Mouse (Mus musculus): ENCODE data around the gene Lix1. TPM values are rescaled to one million over a fixed set of nuclear protein-coding genes. Genes with fewer than 3 reads are reported as not detected.
A peak's percentile ranks its signal among the peaks of the same experiment; 100 is the strongest.

Lix1 gene
- polyA plus RNA-seq, 1 experiment from 2014 or later, result 18.7 TPM

DNA sequence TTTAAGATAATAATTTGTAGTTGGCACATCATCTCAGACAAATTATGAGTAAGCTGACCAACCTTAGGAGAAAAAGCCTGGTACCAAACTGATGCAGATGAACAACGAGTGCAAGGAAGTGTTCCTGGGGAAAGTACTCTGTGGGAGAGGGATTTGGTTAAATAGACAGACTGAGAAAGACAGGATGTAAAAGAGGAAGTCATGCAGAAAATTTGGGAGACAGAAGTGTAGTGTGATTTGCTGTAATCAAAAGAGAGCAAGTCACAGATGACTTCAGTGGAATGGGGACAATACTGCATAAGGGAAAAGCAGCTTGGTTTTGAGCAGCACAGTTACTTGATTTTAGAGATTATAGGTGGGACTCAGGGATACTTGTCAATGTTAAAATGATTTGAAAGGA, 5.6 kb upstream of the Lix1 start:
- Histone ChIP-seq H3K4me1 (no peaks in the 10 kb centered on the region), H3K4me3 (replicated peaks) (no peak overlapping the region), H3K36me3 (peaks cover 3% of the 10 kb centered on the region; the same call in 1 of the 2 replicates), H3K27me3 (replicated peaks) (no peaks in the 10 kb centered on the region), H3K9ac (replicated peaks) (no peak overlapping the region), H3K9me3 (replicated peaks) (no peaks in the 10 kb centered on the region), H3K4me2 (no peak overlapping the region), H3K27ac (replicated peaks) (no peak overlapping the region)
- no peak for ATAC-seq (ENCODE audit: low FRiP score)
- WGBS, result 14% methylated on average over 1 of the region's 1 CpGs

DNA sequence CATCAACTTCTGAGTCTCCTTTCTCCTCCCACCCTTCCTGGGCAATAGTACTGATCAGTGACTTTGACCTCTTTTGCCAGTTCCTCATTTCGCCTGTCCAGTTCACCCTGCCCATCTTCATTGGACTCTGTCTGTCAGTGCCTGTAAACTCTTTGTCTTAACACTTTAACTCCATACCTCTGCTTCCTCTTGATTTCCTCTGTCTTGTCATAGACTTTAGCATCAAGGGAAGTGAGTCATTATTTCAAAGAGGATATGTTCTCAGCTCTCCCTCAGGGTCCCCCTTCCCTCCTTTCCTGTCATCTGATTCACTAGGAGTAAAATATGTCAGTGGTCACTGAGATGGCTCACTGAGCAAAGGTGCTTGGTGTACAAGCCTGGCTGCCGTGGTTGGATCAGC, 3.8 kb upstream of the Lix1 start:
- H3K4me2 ChIP-seq, result no peak overlapping the region
- 84% methylated on average over 2 of the region's 2 CpGs for WGBS
- ATAC-seq (ENCODE audit: low FRiP score), result no peak
- H3K36me3 ChIP-seq, result peaks cover 3% of the 10 kb centered on the region; the same call in 1 of the 2 replicates
- H3K4me1 ChIP-seq, result peaks cover 6% of the 10 kb centered on the region
- H3K27me3 ChIP-seq (replicated peaks), result no peaks in the 10 kb centered on the region
- no peak overlapping the region for H3K4me3 ChIP-seq (replicated peaks)
- no peak overlapping the region for H3K27ac ChIP-seq (replicated peaks)
- no peak overlapping the region for H3K9ac ChIP-seq (replicated peaks)
- H3K9me3 ChIP-seq (replicated peaks), result no peaks in the 10 kb centered on the region

DNA sequence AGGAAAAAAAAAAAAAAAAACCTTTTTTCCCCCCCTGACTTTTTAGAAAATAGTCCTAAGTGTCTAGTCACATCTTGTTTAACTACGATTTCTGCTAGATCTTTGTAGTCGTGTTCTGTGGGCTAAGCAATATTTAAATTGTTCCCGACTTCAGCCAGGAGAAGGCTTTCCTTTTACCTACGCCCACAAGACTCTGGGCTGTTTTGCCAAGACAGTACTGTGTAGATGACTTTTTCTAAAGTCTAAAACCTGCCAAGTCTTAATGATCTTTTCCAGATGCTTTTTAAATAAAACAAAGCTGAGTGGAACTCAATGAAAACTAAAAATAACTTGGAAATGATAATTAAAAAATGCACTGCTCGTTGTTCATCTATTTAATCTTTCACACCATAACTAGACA, 566 bp downstream of the Lix1 start:
- Histone ChIP-seq H3K27ac (replicated peaks) (peak overlapping the region; percentile 15), H3K4me2 (peak overlapping the region; percentile 43), H3K27me3 (replicated peaks) (no peaks in the 10 kb centered on the region), H3K4me3 (replicated peaks) (peak overlapping the region; percentile 24), H3K9me3 (replicated peaks) (no peaks in the 10 kb centered on the region), H3K4me1 (peaks cover 12% of the 10 kb centered on the region), H3K36me3 (no peaks in the 10 kb centered on the region), H3K9ac (replicated peaks) (no peak overlapping the region)
- ATAC-seq (ENCODE audit: low FRiP score), result 0 out of 2 replicates have a peak, but pooled peaks have one; percentile 43
- 24% methylated on average over 5 of the region's 5 CpGs for WGBS

DNA sequence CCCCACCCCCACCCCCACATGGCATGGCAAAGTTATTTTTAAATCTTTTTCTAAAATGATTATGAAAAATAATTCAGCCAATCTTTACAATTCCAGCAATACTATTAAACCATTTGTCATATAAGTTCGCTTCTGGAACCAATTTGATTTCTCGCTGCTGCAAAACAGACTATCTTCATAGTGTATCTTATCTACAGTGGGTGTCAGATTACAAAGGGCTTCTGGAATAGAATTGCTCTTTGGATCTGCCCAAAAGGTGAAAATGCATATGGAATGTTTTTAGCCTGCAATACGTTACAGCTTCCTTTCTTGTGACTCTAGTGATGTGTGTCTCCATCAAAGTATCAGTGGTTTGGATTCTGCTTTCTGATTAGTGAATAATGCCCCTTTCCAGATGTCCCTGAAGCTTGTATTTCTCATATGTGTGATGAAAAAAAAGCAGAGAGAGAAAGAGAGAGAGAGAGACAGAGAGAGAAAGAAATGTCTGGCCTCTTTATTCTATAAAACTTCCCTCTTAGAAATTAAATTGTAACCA, 1.2 kb downstream of the Lix1 start:
- peaks cover 12% of the 10 kb centered on the region for H3K4me1 ChIP-seq
- no peaks in the 10 kb centered on the region for H3K27me3 ChIP-seq (replicated peaks)
- no peak overlapping the region for H3K27ac ChIP-seq (replicated peaks)
- no peak for ATAC-seq (ENCODE audit: low FRiP score)
- H3K4me2 ChIP-seq, result peak overlapping the region; percentile 43; the same call in 1 of the 2 replicates
- no peak overlapping the region for H3K9ac ChIP-seq (replicated peaks)
- 41% methylated on average over 3 of the region's 3 CpGs for WGBS
- H3K36me3 ChIP-seq, result no peaks in the 10 kb centered on the region
- 0 out of 2 replicates have a peak overlapping the region, but pooled peaks have one; percentile 3 for H3K4me3 ChIP-seq (replicated peaks)
- no peaks in the 10 kb centered on the region for H3K9me3 ChIP-seq (replicated peaks)

DNA sequence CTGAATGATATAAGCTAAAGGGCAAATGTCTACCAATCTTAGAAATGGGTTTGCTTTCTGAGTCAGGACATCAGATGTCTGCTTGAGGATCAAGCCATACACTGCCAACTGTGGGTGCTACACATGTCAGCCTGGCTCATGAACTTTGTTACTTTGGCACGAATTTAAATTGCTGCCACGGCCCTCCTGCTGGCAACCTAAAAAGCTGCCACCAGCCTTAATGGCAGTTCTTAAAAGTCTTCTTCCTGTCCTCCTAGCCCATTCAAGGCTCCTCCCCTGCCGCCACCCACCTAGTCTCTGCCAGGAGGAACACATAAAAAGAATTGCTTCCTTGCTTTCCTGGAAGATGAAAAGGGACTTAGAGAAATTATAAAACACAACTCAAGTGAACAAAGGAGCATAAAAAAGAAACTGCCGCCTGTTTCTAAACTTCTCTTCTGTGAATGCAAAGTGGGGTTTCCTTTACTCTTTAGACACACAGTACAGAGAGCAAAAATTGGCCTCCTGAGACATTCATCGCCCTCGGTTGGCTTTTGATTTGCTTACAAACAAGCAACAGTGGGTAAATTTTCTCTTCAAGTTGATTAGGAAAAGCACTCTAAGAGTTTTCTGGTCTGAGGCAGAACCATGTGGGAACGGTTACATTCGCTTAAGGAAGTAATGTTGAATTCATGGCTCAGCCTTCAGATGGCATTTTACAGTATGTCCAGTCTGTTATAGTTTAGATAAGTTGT, 2.5 kb downstream of the Lix1 start:
- H3K4me1 ChIP-seq, result peaks cover 18% of the 10 kb centered on the region
- H3K36me3 ChIP-seq, result no peaks in the 10 kb centered on the region
- no peak overlapping the region for H3K9ac ChIP-seq (replicated peaks)
- 0 out of 2 replicates have a peak overlapping the region, but pooled peaks have one; percentile 4 for H3K4me3 ChIP-seq (replicated peaks)
- no peak overlapping the region for H3K27ac ChIP-seq (replicated peaks)
- H3K4me2 ChIP-seq, result peak overlapping the region; percentile 28
- ATAC-seq (ENCODE audit: low FRiP score), result no peak
- H3K9me3 ChIP-seq (replicated peaks), result no peaks in the 10 kb centered on the region
- no peaks in the 10 kb centered on the region for H3K27me3 ChIP-seq (replicated peaks)
- WGBS, result 18% methylated on average over 8 of the region's 8 CpGs

DNA sequence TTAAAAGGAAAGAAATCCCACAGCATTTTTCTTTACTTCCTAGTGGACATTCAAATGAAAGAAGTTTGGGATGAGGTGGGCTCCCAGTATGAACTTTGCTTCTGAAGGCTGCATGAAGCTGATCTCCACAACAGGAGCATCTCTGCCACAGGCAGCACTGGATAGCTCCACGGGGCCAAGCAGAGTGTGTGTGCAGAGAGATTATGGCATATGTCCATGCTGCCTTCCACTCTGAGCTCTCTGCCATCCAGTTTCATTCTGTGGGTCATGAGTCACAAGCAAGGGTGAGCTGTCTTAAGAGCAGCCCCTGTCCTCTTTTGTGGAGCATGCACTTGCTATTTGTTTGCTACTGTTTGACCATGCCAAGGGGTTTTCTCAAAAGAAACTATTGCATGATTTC, 3.1 kb downstream of the Lix1 start:
- H3K4me1 ChIP-seq, result peaks cover 18% of the 10 kb centered on the region
- no peaks in the 10 kb centered on the region for H3K9me3 ChIP-seq (replicated peaks)
- no peaks in the 10 kb centered on the region for H3K36me3 ChIP-seq
- ATAC-seq (ENCODE audit: low FRiP score), result no peak
- 0 out of 2 replicates have a peak overlapping the region, but pooled peaks have one; percentile 8 for H3K4me2 ChIP-seq
- H3K9ac ChIP-seq (replicated peaks), result no peak overlapping the region
- no peaks in the 10 kb centered on the region for H3K27me3 ChIP-seq (replicated peaks)
- WGBS, result 36% methylated on average over 1 of the region's 1 CpGs
- H3K27ac ChIP-seq (replicated peaks), result no peak overlapping the region
- H3K4me3 ChIP-seq (replicated peaks), result no peak overlapping the region

DNA sequence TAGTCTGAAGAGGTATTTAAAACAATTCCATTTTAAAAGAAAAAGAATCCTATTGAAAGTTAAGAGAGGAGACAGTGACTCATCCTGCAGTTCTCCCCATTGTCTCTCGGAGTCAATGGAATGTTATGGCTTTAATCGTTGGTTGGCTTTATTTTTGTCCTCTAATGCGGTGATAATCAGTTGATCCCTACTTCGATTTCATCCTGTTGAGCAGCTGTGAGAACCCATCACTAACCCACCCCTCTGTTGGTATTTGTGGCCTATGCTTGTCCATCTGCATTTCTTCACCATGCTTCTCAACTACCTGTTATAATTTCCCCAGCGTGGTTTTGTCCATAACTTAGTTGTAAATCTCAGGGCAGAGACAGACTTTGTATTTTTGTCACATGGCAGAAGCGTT, 5.7 kb downstream of the Lix1 start:
- Histone ChIP-seq H3K36me3 (no peaks in the 10 kb centered on the region), H3K9me3 (replicated peaks) (no peaks in the 10 kb centered on the region), H3K9ac (replicated peaks) (no peak overlapping the region), H3K4me2 (no peak overlapping the region), H3K27ac (replicated peaks) (no peak overlapping the region), H3K27me3 (replicated peaks) (no peaks in the 10 kb centered on the region), H3K4me1 (peaks cover 12% of the 10 kb centered on the region; the same call in 1 of the 2 replicates), H3K4me3 (replicated peaks) (no peak overlapping the region)
- 41% methylated on average over 6 of the region's 6 CpGs for WGBS
- ATAC-seq (ENCODE audit: low FRiP score), result no peak

DNA sequence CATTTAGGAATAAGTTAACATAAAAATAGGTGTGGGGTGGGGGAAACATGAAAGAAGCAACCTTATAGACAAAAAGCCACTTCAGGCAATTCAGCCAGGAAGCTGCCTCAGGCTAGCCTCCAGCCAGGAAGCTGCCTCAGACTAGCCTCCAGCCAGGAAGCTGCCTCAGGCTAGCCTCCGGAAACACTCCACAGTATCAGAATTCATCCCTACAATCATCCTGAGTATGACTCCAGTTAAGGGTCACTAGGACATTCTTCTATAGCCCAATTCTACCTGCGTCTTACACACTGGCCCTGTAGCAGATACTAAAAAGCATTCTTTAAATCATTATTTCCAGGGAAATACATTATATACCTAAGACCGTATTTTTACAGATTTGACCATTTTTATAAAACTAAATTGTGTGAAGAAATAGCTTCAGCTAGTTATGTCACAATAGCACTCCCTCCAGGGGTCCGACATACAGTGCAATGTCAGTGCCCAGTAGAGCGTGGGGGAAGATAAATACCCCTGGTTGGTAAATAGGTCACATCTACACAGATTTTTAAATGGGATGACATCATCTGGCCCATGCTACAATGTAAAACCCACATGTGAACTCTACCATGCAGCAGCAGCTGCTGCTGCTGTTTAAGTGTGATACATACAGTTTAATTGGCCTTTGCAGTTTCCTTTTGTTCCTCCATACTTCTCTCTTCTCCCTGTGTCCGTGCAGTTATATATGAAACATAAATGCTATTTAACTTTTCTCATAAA, 6.4 kb downstream of the Lix1 start:
- Histone ChIP-seq H3K27ac (replicated peaks) (no peak overlapping the region), H3K36me3 (no peaks in the 10 kb centered on the region), H3K4me2 (no peak overlapping the region), H3K4me1 (peaks cover 12% of the 10 kb centered on the region; the same call in 1 of the 2 replicates), H3K27me3 (replicated peaks) (no peaks in the 10 kb centered on the region), H3K4me3 (replicated peaks) (no peak overlapping the region), H3K9me3 (replicated peaks) (no peaks in the 10 kb centered on the region), H3K9ac (replicated peaks) (no peak overlapping the region)
- ATAC-seq (ENCODE audit: low FRiP score), result no peak
- 43% methylated on average over 6 of the region's 6 CpGs for WGBS

DNA sequence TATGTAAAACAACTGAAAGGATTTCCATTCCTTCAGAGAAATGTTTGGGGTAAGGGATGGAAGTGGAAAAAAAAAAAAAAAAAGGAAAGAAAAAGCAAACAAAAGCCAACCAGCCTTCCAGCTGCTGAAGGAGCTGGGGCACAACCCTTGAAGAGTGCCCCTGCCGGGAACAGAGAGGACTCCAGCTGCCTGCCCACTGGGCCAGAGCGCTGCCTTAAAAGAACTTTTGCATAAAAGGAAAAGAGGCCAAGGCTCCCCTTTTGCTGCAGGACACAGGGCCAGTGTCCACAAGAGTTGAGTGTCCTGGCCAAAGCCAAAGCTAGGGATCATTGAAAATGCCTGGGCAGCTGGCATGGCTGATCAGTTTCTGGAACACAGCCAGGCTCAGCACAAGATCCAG, 7.1 kb downstream of the Lix1 start:
- Histone ChIP-seq H3K27ac (replicated peaks) (no peak overlapping the region), H3K4me3 (replicated peaks) (no peak overlapping the region), H3K27me3 (replicated peaks) (no peaks in the 10 kb centered on the region), H3K9ac (replicated peaks) (no peak overlapping the region), H3K4me2 (no peak overlapping the region), H3K4me1 (peaks cover 12% of the 10 kb centered on the region; the same call in 1 of the 2 replicates), H3K9me3 (replicated peaks) (no peaks in the 10 kb centered on the region), H3K36me3 (no peaks in the 10 kb centered on the region)
- 2% methylated on average over 2 of the region's 2 CpGs for WGBS
- ATAC-seq (ENCODE audit: low FRiP score), result no peak

DNA sequence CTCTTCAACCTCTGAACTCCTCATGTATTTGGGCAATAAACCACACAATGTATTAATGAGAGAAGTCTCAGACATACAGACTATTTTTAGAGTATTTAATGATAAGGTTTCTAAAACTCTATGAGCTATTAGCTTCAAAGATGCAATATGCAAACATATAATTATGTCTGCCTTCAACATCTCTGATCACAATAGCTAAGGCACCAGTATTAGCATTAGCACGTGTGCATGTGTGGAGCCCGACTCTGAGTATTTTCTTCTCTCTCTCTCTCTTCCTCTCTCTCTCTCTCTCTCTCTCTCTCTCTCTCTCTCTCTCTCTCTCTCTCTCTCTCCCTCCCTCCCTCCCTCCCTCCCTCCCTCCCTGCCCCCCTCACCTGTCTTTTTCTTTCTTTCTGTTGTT, 9.0 kb downstream of the Lix1 start:
- H3K9me3 ChIP-seq (replicated peaks), result no peaks in the 10 kb centered on the region
- no peak overlapping the region for H3K9ac ChIP-seq (replicated peaks)
- 67% methylated on average over 2 of the region's 2 CpGs for WGBS
- ATAC-seq (ENCODE audit: low FRiP score), result no peak
- no peaks in the 10 kb centered on the region for H3K27me3 ChIP-seq (replicated peaks)
- H3K4me1 ChIP-seq, result peaks cover 6% of the 10 kb centered on the region; the same call in 1 of the 2 replicates
- no peak overlapping the region for H3K27ac ChIP-seq (replicated peaks)
- no peak overlapping the region for H3K4me3 ChIP-seq (replicated peaks)
- H3K36me3 ChIP-seq, result no peaks in the 10 kb centered on the region
- H3K4me2 ChIP-seq, result no peak overlapping the region

DNA sequence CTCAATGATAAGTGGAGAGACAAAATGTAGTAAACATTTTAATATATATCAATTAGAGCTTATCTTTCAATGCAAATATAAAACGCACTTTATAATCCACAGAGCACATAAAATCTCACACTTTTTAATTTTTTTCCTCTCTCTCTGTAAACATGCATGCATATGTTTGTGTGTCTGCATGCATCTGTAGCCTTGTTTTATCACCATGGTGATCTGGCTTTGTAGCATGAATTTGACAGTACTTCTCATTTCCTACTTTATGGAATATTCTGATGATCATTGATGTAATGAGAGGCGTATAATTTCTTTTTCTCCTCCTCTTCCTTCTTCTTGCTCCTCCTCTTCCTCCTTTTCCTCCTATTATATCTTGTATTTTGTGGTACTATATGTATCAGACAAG, 9.7 kb downstream of the Lix1 start:
- Histone ChIP-seq H3K9ac (replicated peaks) (no peak overlapping the region), H3K4me3 (replicated peaks) (no peak overlapping the region), H3K27me3 (replicated peaks) (no peaks in the 10 kb centered on the region), H3K4me2 (no peak overlapping the region), H3K4me1 (peaks cover 6% of the 10 kb centered on the region; the same call in 1 of the 2 replicates), H3K27ac (replicated peaks) (no peak overlapping the region), H3K36me3 (no peaks in the 10 kb centered on the region), H3K9me3 (replicated peaks) (no peaks in the 10 kb centered on the region)
- ATAC-seq (ENCODE audit: low FRiP score), result no peak
- 97% methylated on average over 2 of the region's 2 CpGs for WGBS

Data from neural tube, embryonic 15.5 days (tissue).